Mouse (Mus musculus) testis, adult 2 months (tissue): ENCODE results near the gene Eif3l. TPM values are rescaled to one million over a fixed set of nuclear protein-coding genes. Genes with fewer than 3 reads are reported as not detected.

ENCODE experiments used
- H3K27ac ChIP-seq: fragments of 200-500 bp; 2 replicates; pipeline ENCODE4 v1.5.1; 2012; ENCODE audit warnings: low read depth, low read length; ENCODE audit not compliant: control insufficient read depth, insufficient read depth
- H3K27me3 ChIP-seq: fragments of 200-500 bp; 2 replicates; pipeline ENCODE4 v1.6.1; 2012; ENCODE audit warnings: mild to moderate bottlenecking, low read length, moderate library complexity; ENCODE audit not compliant: control insufficient read depth, insufficient read depth
- H3K36me3 ChIP-seq: fragments of 200-500 bp; 2 replicates; pipeline ENCODE4 v1.6.1; 2012; ENCODE audit warnings: mild to moderate bottlenecking, low read length; ENCODE audit not compliant: control insufficient read depth, insufficient read depth
- H3K4me1 ChIP-seq: fragments of 200-500 bp; 2 replicates; pipeline ENCODE4 v1.6.1; 2012; ENCODE audit warnings: low read length; ENCODE audit not compliant: control insufficient read depth, insufficient read depth
- H3K4me3 ChIP-seq: fragments of 200-500 bp; 2 replicates; pipeline ENCODE4 v1.5.1; 2012; ENCODE audit warnings: low read depth, mild to moderate bottlenecking, low read length, moderate library complexity, mixed read lengths; ENCODE audit not compliant: control insufficient read depth
- CTCF ChIP-seq: fragments of 200-500 bp; IDR thresholded peaks from 2 replicates; pipeline ENCODE4 v1.5.1; 2012; ENCODE audit warnings: low read depth, mild to moderate bottlenecking, inconsistent platforms, low read length, moderate library complexity; ENCODE audit not compliant: control insufficient read depth, insufficient read depth, insufficient replicate concordance
- POLR2A ChIP-seq: fragments of 200-500 bp; IDR thresholded peaks from 2 replicates; pipeline ENCODE4 v1.6.1; 2012; ENCODE audit warnings: low read depth, mild to moderate bottlenecking, inconsistent platforms, low read length, moderate library complexity; ENCODE audit not compliant: control insufficient read depth
- polyA plus RNA-seq: library from polyadenylated mRNA; depleted of rRNA; stranded (reverse); fragments of >200 nt; gene quantifications from 2 replicates; pipeline ENCODE4 v1.2.3, GENCODE M21; 2012

The Eif3l gene
- polyA plus RNA-seq, 1 experiment = 110 TPM

- Histone ChIP-seq H3K36me3 (peaks cover 2% of the 10 kb centered on the region), H3K4me3 (no peak overlapping the region), H3K27ac (peak overlapping the region; percentile 72)
Measured at GRCm38 (mm10) chr15:79097611-79098025, 22.6 kb downstream of the Eif3l start.

DNA sequence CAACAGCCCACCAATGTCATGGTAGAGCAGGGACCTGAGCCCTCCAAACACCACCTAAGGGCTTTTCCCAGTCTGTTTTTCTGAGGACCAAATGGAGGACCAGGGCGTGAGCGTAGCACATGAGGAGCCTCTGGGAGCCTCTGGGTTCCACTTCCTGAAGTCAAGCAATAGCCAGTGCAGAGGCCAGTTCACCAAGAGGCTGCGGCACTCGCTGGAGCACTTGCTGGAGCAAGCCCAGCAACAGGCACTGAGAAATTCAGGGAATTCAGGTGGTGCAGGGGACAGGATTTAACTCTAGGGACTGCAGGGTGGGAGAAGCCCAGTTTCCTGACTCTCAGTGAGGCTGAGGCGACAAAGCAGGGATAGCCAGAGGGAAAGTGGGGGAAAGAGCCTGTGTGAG is 23.2 kb downstream of the Eif3l start:
- H3K36me3 ChIP-seq = no peaks in the 10 kb centered on the region
- peaks cover 2% of the 10 kb centered on the region for H3K4me1 ChIP-seq
- no peak for TF ChIP-seq CTCF
- peak overlapping the region; percentile 14; the same call in 1 of the 2 replicates for H3K27ac ChIP-seq
- H3K27me3 ChIP-seq = no peaks in the 10 kb centered on the region
- no peak overlapping the region for H3K4me3 ChIP-seq

More at GRCm38 (mm10) chr15:79097611-79098025, 22.6 kb downstream of the Eif3l start:
- Histone ChIP-seq H3K27me3 (no peaks in the 10 kb centered on the region), H3K4me1 (peaks cover 2% of the 10 kb centered on the region)
- no peak for TF ChIP-seq POLR2A
- TF ChIP-seq CTCF = no peak

GRCm38 (mm10) chr15:79098868-79099267 is 23.9 kb downstream of the Eif3l start:
- TF ChIP-seq CTCF = no peak
- TF ChIP-seq POLR2A = no peak
- Histone ChIP-seq H3K27me3 (no peaks in the 10 kb centered on the region), H3K4me1 (peaks cover 2% of the 10 kb centered on the region), H3K36me3 (no peaks in the 10 kb centered on the region), H3K4me3 (no peak overlapping the region), H3K27ac (no peak overlapping the region)

DNA sequence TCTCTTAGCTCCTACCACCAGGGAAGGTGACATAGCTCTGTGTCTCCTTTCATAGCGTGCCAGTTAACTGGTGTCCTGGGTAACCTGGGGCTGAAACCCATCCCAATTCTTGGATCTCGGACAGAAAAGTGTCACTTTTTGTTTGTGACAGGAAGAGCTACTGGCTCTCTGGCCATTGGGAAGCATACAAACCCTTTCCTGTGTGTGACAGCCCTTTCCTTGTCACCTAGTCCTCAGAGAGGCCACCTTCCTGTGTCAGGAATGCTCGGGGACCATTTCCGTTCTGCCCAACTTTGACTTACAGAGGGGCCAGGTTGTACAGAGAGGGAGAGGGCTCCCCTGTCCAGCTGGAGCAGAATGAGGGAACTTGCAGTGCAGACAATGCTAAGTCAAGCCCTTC is 24.5 kb downstream of the Eif3l start:
- Histone ChIP-seq H3K27me3 (no peaks in the 10 kb centered on the region), H3K4me1 (peaks cover 2% of the 10 kb centered on the region), H3K27ac (no peak overlapping the region), H3K4me3 (no peak overlapping the region), H3K36me3 (no peaks in the 10 kb centered on the region)
- TF ChIP-seq POLR2A (no peak), CTCF (no peak)

GRCm38 (mm10) chr15:79100391-79100790 is 25.4 kb downstream of the Eif3l start:
- Histone ChIP-seq H3K27me3 (no peaks in the 10 kb centered on the region), H3K4me1 (peaks cover 2% of the 10 kb centered on the region), H3K4me3 (no peak overlapping the region), H3K36me3 (no peaks in the 10 kb centered on the region), H3K27ac (no peak overlapping the region)
- TF ChIP-seq POLR2A (no peak), CTCF (no peak)

- TF ChIP-seq CTCF = no peak
- no peak for TF ChIP-seq POLR2A
- Histone ChIP-seq H3K27ac (no peak overlapping the region), H3K4me1 (peaks cover 2% of the 10 kb centered on the region), H3K27me3 (no peaks in the 10 kb centered on the region), H3K36me3 (no peaks in the 10 kb centered on the region), H3K4me3 (no peak overlapping the region)
Measured at GRCm38 (mm10) chr15:79101531-79101930, 26.6 kb downstream of the Eif3l start.

GRCm38 (mm10) chr15:79103264-79103663 is 28.3 kb downstream of the Eif3l start:
- Histone ChIP-seq H3K27ac (no peak overlapping the region), H3K4me1 (peaks cover 6% of the 10 kb centered on the region), H3K27me3 (no peaks in the 10 kb centered on the region), H3K4me3 (no peak overlapping the region), H3K36me3 (no peaks in the 10 kb centered on the region)
- TF ChIP-seq CTCF (no peak), POLR2A (no peak)

GRCm38 (mm10) chr15:79105804-79106203 is 30.8 kb downstream of the Eif3l start:
- Histone ChIP-seq H3K27ac (no peak overlapping the region), H3K4me3 (no peak overlapping the region), H3K4me1 (peaks cover 21% of the 10 kb centered on the region), H3K27me3 (no peaks in the 10 kb centered on the region), H3K36me3 (no peaks in the 10 kb centered on the region)
- TF ChIP-seq CTCF (no peak), POLR2A (no peak)

DNA sequence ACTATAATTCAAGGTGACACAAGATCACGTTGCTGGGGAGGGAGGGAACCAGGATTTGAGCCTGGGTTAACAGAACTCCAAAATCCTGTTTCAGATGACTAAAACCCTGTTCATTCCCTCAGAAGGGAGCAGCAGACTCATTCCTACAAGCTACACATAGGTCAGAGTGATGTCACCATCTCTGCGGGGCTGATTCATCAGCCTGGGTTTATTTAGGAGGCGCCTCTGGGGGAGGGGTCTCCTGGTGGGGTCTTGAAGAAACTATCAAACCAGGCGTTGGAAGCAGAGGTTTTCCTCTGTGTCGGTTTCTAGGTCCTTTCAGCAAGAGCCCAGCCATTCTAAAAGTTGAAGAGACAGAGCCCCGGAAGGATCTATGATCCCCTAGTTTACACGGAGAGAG is 33.0 kb downstream of the Eif3l start:
- H3K27me3 ChIP-seq = no peaks in the 10 kb centered on the region
- H3K4me3 ChIP-seq = no peak overlapping the region; the same call in 1 of the 2 replicates
- H3K4me1 ChIP-seq = peaks cover 22% of the 10 kb centered on the region
- peak overlapping the region; percentile 67 for H3K27ac ChIP-seq
- H3K36me3 ChIP-seq = no peaks in the 10 kb centered on the region
- TF ChIP-seq CTCF (no peak), POLR2A (no peak)
